Mouse (Mus musculus) lung, adult 2 months (tissue): ENCODE measurements at regions not wholly inside any gene's neighbourhood (a gene's known extent, or its start where the extent isn't known, plus 50 kb on each side); places are given as distances from the start of the nearest gene placed in this dataset.

Source experiments
- CTCF ChIP-seq: fragments of 200-500 bp; IDR thresholded peaks from 2 replicates; pipeline ENCODE4 v1.5.1; 2011; ENCODE audit warnings: mild to moderate bottlenecking, low read length, control low read depth; ENCODE audit not compliant: insufficient read depth
- POLR2A ChIP-seq: fragments of 200-500 bp; IDR thresholded peaks from 2 replicates; pipeline ENCODE4 v1.6.1; 2011; ENCODE audit warnings: low read depth, mild to moderate bottlenecking, control low read depth, low read length, borderline replicate concordance; ENCODE audit errors: extremely low read depth

GRCm38 (mm10) chr2:101490207-101490606, 134.3 kb upstream of the Rag2 start:
- TF ChIP-seq CTCF, result no peak
- TF ChIP-seq POLR2A, result no peak
